7 mouse cellular contexts compared by ENCODE assay signal in genomic region chr7:66434453-66434935, GRCm38 (mm10). TPM values are rescaled to one million over a fixed set of nuclear protein-coding genes. Genes with fewer than 3 reads are reported as not detected.
DNase-seq lines count a peak whose midpoint lies in the region; TF ChIP-seq lines count a peak whose summit lies in the region.

No protein-coding gene starts in this region.

- H3K27ac ChIP-seq in layer of hippocampus, adult 2 months: no peak overlapping the region

- no peak overlapping the region for H3K4me3 ChIP-seq in layer of hippocampus, adult 2 months

- peak; percentile 99 for TF ChIP-seq CTCF in layer of hippocampus, adult 2 months (conservative IDR thresholded peaks at IDR 0.05)

- intact Hi-C loops in heart, postnatal 10 days (cut with DNase I): loop anchor here (1.0 kb wide), 1 partner anchor 227 kb away; no protein-coding TSS in a partner anchor

- peak; percentile 50 for DNase-seq in ES-CJ7 (ENCODE audit: low read depth, low spot score)
- peak; percentile 46 to 86 for DNase-seq in adrenal gland, adult (ENCODE audit: inconsistent age in 2 of 2, low spot score in 1 of 2)
- peak; percentile 72 for DNase-seq in embryo, embryonic 10.5 days (ENCODE audit: low spot score)
- DNase-seq in heart, postnatal 10 days: peak; percentile 62 to 79
- DNase-seq in layer of hippocampus, adult 2 months (ENCODE audit: low spot score in 2 of 2): peak; percentile 36 to 77
- peak; percentile 77 for DNase-seq in lung, postnatal 14 days
- peak; percentile 76 to 83 for DNase-seq in right cerebral cortex, postnatal 10 days (ENCODE audit: low spot score in 2 of 2)

RNA-seq across cellular contexts. Expression of gene Aldh1a3, which starts 7.2 kb away (rescaled TPM):
- 1 to 10 TPM; 2.1 to 3.1 TPM for total RNA-seq in heart, postnatal 10 days (2021)
- total RNA-seq in layer of hippocampus, adult 2 months (2021): 1 to 10 TPM in 1 of 2 experiments, under 1 TPM in 1; 0.83 to 1.5 TPM

RNA-seq across cellular contexts. Expression of gene Lrrk1, which starts 46.3 kb away (rescaled TPM):
- total RNA-seq in heart, postnatal 10 days (2021): 10 to 100 TPM; 11.9 to 13.3 TPM
- 1 to 10 TPM; 2.5 to 3.1 TPM for total RNA-seq in layer of hippocampus, adult 2 months (2021)
